Mouse (Mus musculus): ENCODE data around the gene Lrmda.

- TF ChIP-seq EP300 (IDR thresholded peaks at IDR 0.05; ENCODE audit: insufficient read depth, low read depth, low read length) (no peak), CTCF (IDR thresholded peaks at IDR 0.05) (no peak), POLR2A (IDR thresholded peaks at IDR 0.05; ENCODE audit: insufficient read depth, low read depth, low read length) (no peak)
Observed at GRCm38 (mm10) chr14:22712388-22712787, 692.9 kb downstream of the Lrmda start.

Measured in heart, adult 2 months (tissue).